Mouse (Mus musculus) heart, postnatal 36 days (tissue): ENCODE data around the gene Akr1b3. TPM values are rescaled to one million over a fixed set of nuclear protein-coding genes. Genes with fewer than 3 reads are reported as not detected.
"Not testable (repeated sequence)": the region's sequence is repeated elsewhere in the genome, so short reads cannot be mapped to it uniquely, and the experiment has no call there.

Experiments
- DNase-seq, 2 experiments: peaks; one replicate each; pipeline ENCODE4 v3.0.0; 2021 to 2022
- intact Hi-C: fragments of 180-260 bp; cut with DNase I; formaldehyde crosslinking; loops from one replicate; pipeline ENCODE4 v1.15.1; 2025
- total RNA-seq, 2 experiments: library from RNA; stranded (reverse); gene quantifications; 2 replicates each; pipeline ENCODE4 v1.2.3; 2021

Gene Akr1b3
- total RNA-seq: 100 to 1,000 TPM; 270 to 302 TPM

GRCm38 (mm10) chr6:34316854-34317771 lies at the start of gene Akr1b3:
Gene Akr1b3, minus strand, starts transcription at chr6:34317478.
- DNase-seq: peak; percentile 84 to 86
- intact Hi-C loops: no loop called here

GRCm38 (mm10) chr6:34364217-34365136 lies 47.2 kb upstream of the Akr1b3 start:
- intact Hi-C loops: no loop called here
- no peak for DNase-seq

GRCm38 (mm10) chr6:34355841-34356240 lies 38.6 kb upstream of the Akr1b3 start:
- no peak for DNase-seq
- intact Hi-C loops: no loop called here

GRCm38 (mm10) chr6:34355349-34355747 lies 38.1 kb upstream of the Akr1b3 start:
- intact Hi-C loops: no loop called here
- DNase-seq: no peak

GRCm38 (mm10) chr6:34354354-34355348 lies 37.4 kb upstream of the Akr1b3 start:
- intact Hi-C loops: no loop called here
- DNase-seq: no peak

- intact Hi-C loops: no loop called here
- DNase-seq: peak in 1 of 2 experiments; percentile 31
Observed at GRCm38 (mm10) chr6:34353658-34354353, 36.5 kb upstream of the Akr1b3 start, which contains the start of gene Akr1b8. Gene Akr1b8, plus strand, starts transcription at chr6:34354119.

- DNase-seq: no peak
- intact Hi-C loops: no loop called here
Observed at GRCm38 (mm10) chr6:34352401-34352800, 35.1 kb upstream of the Akr1b3 start.

GRCm38 (mm10) chr6:34351481-34351880 lies 34.2 kb upstream of the Akr1b3 start:
- intact Hi-C loops, DNase-seq: not testable (repeated sequence)

GRCm38 (mm10) chr6:34350037-34350699 lies 32.9 kb upstream of the Akr1b3 start:
- intact Hi-C loops: no loop called here
- DNase-seq: no peak

GRCm38 (mm10) chr6:34346096-34346898 lies 29.0 kb upstream of the Akr1b3 start:
- DNase-seq: peak; percentile 79 to 81
- intact Hi-C loops: loop anchor here (1.0 to 2.0 kb wide), 2 partner anchors 53 to 103 kb away; no protein-coding TSS in a partner anchor

- intact Hi-C loops: no loop called here
- no peak for DNase-seq
Observed at GRCm38 (mm10) chr6:34344935-34345334, 27.7 kb upstream of the Akr1b3 start.

GRCm38 (mm10) chr6:34344135-34344850 lies 27.0 kb upstream of the Akr1b3 start:
- intact Hi-C loops: no loop called here
- no peak for DNase-seq

- DNase-seq: no peak
- intact Hi-C loops: no loop called here
Observed at GRCm38 (mm10) chr6:34343426-34343825, 26.1 kb upstream of the Akr1b3 start.

- intact Hi-C loops: no loop called here
- DNase-seq: no peak
Observed at GRCm38 (mm10) chr6:34342476-34342875, 25.2 kb upstream of the Akr1b3 start.

GRCm38 (mm10) chr6:34341991-34342390 lies 24.7 kb upstream of the Akr1b3 start:
- DNase-seq: no peak
- intact Hi-C loops: no loop called here

- intact Hi-C loops: no loop called here
Observed at GRCm38 (mm10) chr6:34337799-34338198, 20.5 kb upstream of the Akr1b3 start.

GRCm38 (mm10) chr6:34334673-34335072 lies 17.4 kb upstream of the Akr1b3 start:
- intact Hi-C loops: no loop called here
- no peak for DNase-seq

More at GRCm38 (mm10) chr6:34337799-34338198, 20.5 kb upstream of the Akr1b3 start:
- no peak for DNase-seq
